Mouse (Mus musculus) heart, adult 2 months (tissue): ENCODE measurements around the gene Mpv17l2.

Experiments
- EP300 ChIP-seq: fragments of 200-500 bp; IDR thresholded peaks from 2 replicates; pipeline ENCODE4 v1.6.1; 2011; ENCODE audit warnings: low read depth, low read length, control low read depth; ENCODE audit not compliant: insufficient read depth
- POLR2A ChIP-seq: fragments of 200-500 bp; IDR thresholded peaks from 2 replicates; pipeline ENCODE4 v1.6.1; 2011; ENCODE audit warnings: mild to moderate bottlenecking, low read depth, low read length, control low read depth; ENCODE audit not compliant: insufficient read depth

DNA sequence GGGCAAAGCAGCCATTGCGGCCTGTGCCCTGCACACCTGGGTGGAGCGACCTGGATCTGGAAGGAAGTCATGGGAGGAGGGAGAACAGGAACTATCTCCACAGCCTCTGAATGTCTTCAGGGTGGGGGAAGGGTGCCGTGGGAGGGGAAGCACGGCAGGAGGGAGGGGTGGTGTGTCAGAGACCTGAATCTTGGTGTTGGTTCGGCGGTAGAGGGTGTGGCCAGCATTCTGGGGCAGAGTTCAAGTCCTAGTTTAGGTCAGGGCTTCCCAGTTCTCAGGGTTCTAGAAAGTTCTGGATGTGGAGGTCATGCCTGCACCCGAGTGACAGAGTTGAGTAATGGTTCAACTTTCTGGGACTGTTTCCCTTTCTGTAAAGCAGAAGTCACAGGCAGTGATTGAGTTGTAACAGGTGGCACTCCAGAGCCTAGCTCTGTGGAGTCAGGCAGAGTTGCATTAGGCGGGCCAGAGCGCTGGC, 40.9 kb downstream of the Mpv17l2 start:
- TF ChIP-seq POLR2A (no peak), EP300 (no peak)
